13 mouse cellular contexts compared by ENCODE assay signal in genomic region chr19:45826146-45826545, GRCm38 (mm10).
"Had no signal": no experiment of that assay in that cellular context is flagged by ENCODE, and none has a peak within 500 bp of the region (broad histone marks: within the 10 kb centered on the region; RNA-seq: fewer than 3 reads in every experiment).

No protein-coding gene starts in this region.

- ATAC-seq: liver, postnatal 0 days; midbrain, embryonic 13.5 days had no signal

- H3K36me3 ChIP-seq: liver, embryonic 13.5 days; lung, embryonic 15.5 days; stomach, embryonic 15.5 days had no signal

- H3K27me3 ChIP-seq: liver, embryonic 13.5 days; lung, embryonic 15.5 days; midbrain, embryonic 13.5 days; stomach, embryonic 15.5 days had no signal

- DNase-seq: kidney, adult 8-10 months; kidney, postnatal 10 days; liver, embryonic 13.5 days; liver, postnatal 0 days; lung, postnatal 14 days; right cerebral cortex, postnatal 14 days; thymus, adult 2 months; thymus, postnatal 25 days had no signal

- H3K9me3 ChIP-seq: limb, embryonic 10.5 days; liver, embryonic 13.5 days; lung, embryonic 15.5 days; midbrain, embryonic 13.5 days; stomach, embryonic 15.5 days had no signal

- H3K27ac ChIP-seq: left cerebral cortex, adult 2 months; limb, embryonic 10.5 days; liver, embryonic 13.5 days; lung, embryonic 15.5 days; midbrain, embryonic 13.5 days; stomach, embryonic 15.5 days had no signal

- H3K9ac ChIP-seq: liver, embryonic 13.5 days; liver, postnatal 0 days; lung, embryonic 15.5 days; midbrain, embryonic 13.5 days; stomach, embryonic 15.5 days had no signal

- H3K4me2 ChIP-seq: liver, embryonic 13.5 days; lung, embryonic 15.5 days; midbrain, embryonic 13.5 days; stomach, embryonic 15.5 days had no signal

- H3K4me3 ChIP-seq: left cerebral cortex, adult 2 months; limb, embryonic 10.5 days; liver, embryonic 13.5 days; lung, embryonic 15.5 days; midbrain, embryonic 13.5 days; stomach, embryonic 15.5 days had no signal

- H3K4me1 ChIP-seq: limb, embryonic 10.5 days had no signal
